Mouse (Mus musculus) forebrain, embryonic 16.5 days (tissue): ENCODE measurements around the gene Dgki. TPM values are rescaled to one million over a fixed set of nuclear protein-coding genes. Genes with fewer than 3 reads are reported as not detected.
A peak's percentile ranks its signal among the peaks of the same experiment; 100 is the strongest.

Source experiments
- ATAC-seq: fragments of 200-750 bp; cut with Nextera tagmentation; 2 replicates; pipeline ENCODE4 v1.8.0; 2017; ENCODE audit warnings: mild to moderate bottlenecking, moderate library complexity
- H3K27ac ChIP-seq: fragments of 300-500 bp; sonication (generic); 2 replicates; pipeline ENCODE4 v1.5.1; 2014; ENCODE audit warnings: low read length, control low read depth
- H3K27me3 ChIP-seq: fragments of 300-500 bp; sonication (generic); replicated peaks from 2 replicates; pipeline ENCODE4 v1.6.1; 2014; ENCODE audit warnings: low read length; ENCODE audit not compliant: control insufficient read depth, insufficient read depth
- H3K36me3 ChIP-seq: fragments of 300-500 bp; sonication (generic); 2 replicates; pipeline ENCODE4 v1.6.1; 2014; ENCODE audit not compliant: control insufficient read depth, insufficient read depth
- H3K4me1 ChIP-seq: fragments of 300-500 bp; sonication (generic); replicated peaks from 2 replicates; pipeline ENCODE4 v1.6.1; 2014; ENCODE audit warnings: low read length; ENCODE audit not compliant: control insufficient read depth, insufficient read depth
- H3K4me2 ChIP-seq: fragments of 300-500 bp; sonication (generic); 2 replicates; pipeline ENCODE4 v1.6.1; 2014; ENCODE audit warnings: mild to moderate bottlenecking, low read length, control low read depth
- H3K4me3 ChIP-seq: fragments of 300-500 bp; sonication (generic); replicated peaks from 2 replicates; pipeline ENCODE4 v1.5.1; 2014; ENCODE audit warnings: mild to moderate bottlenecking, low read length, control low read depth
- H3K9ac ChIP-seq: fragments of 300-500 bp; sonication (generic); replicated peaks from 2 replicates; pipeline ENCODE4 v1.6.1; 2014; ENCODE audit warnings: low read depth, low read length, control low read depth
- H3K9me3 ChIP-seq: fragments of 300-500 bp; sonication (generic); 2 replicates; pipeline ENCODE4 v1.6.1; 2016; ENCODE audit warnings: low read length; ENCODE audit not compliant: control insufficient read depth
- WGBS: fragments of 180-500 bp; shearing (Covaris S2); extraction: QIAGEN DNeasy Blood & Tissue Kit; methylation state at CpG from one replicate; pipeline ENCODE4 v1.1.7; 2014; 5-methylcytosine and 5-hydroxymethylcytosine counted together
- polyA plus RNA-seq: library from polyadenylated mRNA; unstranded; fragments of >200 nt; fragmentation: Nextera tagmentation; extraction: Ambion mirVana; gene quantifications from 2 replicates; pipeline ENCODE4 v1.2.1, GENCODE M21; 2015

Dgki gene
- polyA plus RNA-seq, 1 experiment from 2014 or later, result 9.6 TPM

DNA sequence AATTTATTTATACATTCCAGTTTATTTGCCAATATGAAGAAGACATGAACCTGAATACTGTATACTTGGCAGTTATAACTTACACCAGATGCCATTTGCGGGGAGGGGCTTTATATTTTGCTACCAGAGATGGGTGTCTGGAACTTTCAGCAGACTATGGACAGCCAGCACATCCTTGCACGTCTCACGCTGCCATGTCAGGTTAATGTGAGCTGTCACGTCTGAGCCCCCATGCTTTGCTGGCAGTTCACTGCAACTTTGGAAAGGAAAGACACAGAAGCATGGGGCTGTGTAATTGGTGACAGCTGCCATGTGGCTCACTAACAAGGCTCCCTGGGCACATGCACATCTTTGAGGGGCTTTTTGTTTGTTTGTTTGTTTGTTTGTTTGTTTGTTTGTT lies 368.5 kb downstream of the Dgki start:
- Histone ChIP-seq H3K9me3 (no peaks in the 10 kb centered on the region), H3K9ac (no peak overlapping the region), H3K4me2 (no peak overlapping the region), H3K4me3 (no peak overlapping the region), H3K27ac (0 out of 2 replicates have a peak overlapping the region, but pooled peaks have one; percentile 5), H3K27me3 (no peaks in the 10 kb centered on the region), H3K4me1 (peaks cover 8% of the 10 kb centered on the region), H3K36me3 (no peaks in the 10 kb centered on the region)
- 40% methylated on average over 4 of the region's 4 CpGs for WGBS
- ATAC-seq, result peak; percentile 92

DNA sequence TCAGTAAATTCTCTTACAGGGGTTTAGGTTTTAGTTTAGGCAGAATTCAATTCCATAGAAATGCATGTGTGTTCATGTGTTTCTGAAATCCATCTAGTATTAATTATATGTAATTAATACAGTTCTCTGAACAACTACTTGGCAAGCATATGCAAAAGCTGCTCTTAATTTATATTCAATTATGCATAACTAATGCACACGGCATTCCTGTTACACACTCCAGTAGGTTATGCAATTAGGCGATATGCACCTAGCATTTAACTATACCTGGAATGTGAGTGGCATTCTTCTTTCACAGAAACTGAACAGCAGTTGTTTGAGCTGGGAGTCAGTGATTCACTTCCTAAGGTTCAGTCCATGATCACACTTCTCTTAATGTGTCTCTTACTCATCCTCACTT lies 370.2 kb downstream of the Dgki start:
- no peaks in the 10 kb centered on the region for H3K36me3 ChIP-seq
- H3K27ac ChIP-seq, result no peak overlapping the region
- ATAC-seq, result no peak
- no peaks in the 10 kb centered on the region for H3K9me3 ChIP-seq
- no peak overlapping the region for H3K4me2 ChIP-seq
- H3K4me1 ChIP-seq, result peaks cover 15% of the 10 kb centered on the region
- WGBS, result 23% methylated on average over 2 of the region's 2 CpGs
- no peak overlapping the region for H3K9ac ChIP-seq
- no peak overlapping the region for H3K4me3 ChIP-seq
- no peaks in the 10 kb centered on the region for H3K27me3 ChIP-seq

DNA sequence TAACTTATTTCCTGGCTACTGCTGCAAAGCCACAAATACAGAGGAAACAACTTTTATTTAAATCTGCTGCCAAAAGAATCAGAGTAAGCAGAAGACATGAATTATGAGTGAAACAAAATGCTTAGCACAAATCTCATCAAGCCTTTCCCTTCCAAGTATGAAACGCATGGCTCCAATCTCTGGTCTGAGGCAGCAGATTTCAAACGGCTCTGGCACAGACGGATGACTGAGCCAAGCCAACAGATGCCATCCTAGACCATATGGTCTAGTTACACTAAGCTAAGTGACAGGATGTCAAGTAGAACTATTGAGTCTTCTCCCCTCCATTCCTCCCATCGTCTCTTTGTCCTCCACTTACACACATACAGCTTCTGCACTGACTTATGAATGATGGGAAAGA lies 373.5 kb downstream of the Dgki start:
- Histone ChIP-seq H3K4me3 (no peak overlapping the region), H3K9me3 (no peaks in the 10 kb centered on the region), H3K27ac (peak overlapping the region; percentile 42; the same call in 1 of the 2 replicates), H3K36me3 (no peaks in the 10 kb centered on the region), H3K9ac (no peak overlapping the region), H3K4me1 (peaks cover 18% of the 10 kb centered on the region), H3K4me2 (no peak overlapping the region), H3K27me3 (no peaks in the 10 kb centered on the region)
- 49% methylated on average over 4 of the region's 4 CpGs for WGBS
- ATAC-seq, result peak; percentile 87

DNA sequence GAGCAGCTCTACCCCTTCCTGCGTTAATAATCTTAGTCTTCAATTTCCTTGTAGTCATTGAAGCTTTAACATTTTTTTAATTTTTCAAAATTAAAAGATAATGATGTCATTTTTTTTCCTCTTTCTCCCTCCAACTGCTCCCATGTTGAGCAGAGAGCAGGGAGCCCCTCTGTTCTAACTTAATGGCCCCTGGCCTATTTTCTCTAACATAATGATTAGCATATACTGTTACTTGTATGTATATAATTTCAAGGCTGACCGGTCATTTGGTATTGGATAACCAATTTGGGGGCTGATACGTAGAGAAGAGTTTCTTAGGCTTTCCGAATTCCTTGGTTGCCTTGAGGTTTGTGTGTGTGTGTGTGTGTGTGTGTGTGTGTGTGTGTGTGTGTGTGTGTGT lies 378.0 kb downstream of the Dgki start:
- H3K9me3 ChIP-seq, result 0 out of 2 replicates have a peak, but pooled peaks cover 6% of the 10 kb centered on the region
- no peaks in the 10 kb centered on the region for H3K27me3 ChIP-seq
- peaks cover 6% of the 10 kb centered on the region for H3K36me3 ChIP-seq
- no peak overlapping the region for H3K27ac ChIP-seq
- no peak for ATAC-seq
- no peak overlapping the region for H3K4me2 ChIP-seq
- no peak overlapping the region for H3K4me3 ChIP-seq
- no peak overlapping the region for H3K9ac ChIP-seq
- H3K4me1 ChIP-seq, result peaks cover 12% of the 10 kb centered on the region
- 92% methylated on average over 4 of the region's 4 CpGs for WGBS

DNA sequence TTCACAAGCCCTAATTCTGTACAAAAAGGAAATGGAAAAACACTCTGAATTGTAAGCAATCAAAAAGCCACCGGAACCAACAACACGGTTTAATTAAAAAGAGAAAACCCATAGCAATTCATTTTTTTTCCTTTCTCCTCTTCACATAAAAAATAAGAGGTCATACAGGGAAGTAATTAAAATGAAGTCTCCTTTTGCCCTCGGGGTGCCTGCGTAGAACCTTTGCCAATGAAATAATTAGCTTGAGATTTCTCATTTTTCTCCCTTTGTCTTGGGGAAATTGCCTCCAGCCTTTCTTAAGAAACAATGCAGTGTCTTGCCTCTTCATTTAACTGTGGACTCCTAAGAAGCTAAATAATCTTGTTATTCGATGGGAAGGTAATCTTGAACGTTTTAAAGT lies 388.4 kb downstream of the Dgki start:
- H3K4me2 ChIP-seq, result no peak overlapping the region
- no peak overlapping the region for H3K4me3 ChIP-seq
- no peaks in the 10 kb centered on the region for H3K9me3 ChIP-seq
- no peaks in the 10 kb centered on the region; the same call in 1 of the 2 replicates for H3K4me1 ChIP-seq
- H3K36me3 ChIP-seq, result no peaks in the 10 kb centered on the region
- no peaks in the 10 kb centered on the region for H3K27me3 ChIP-seq
- H3K9ac ChIP-seq, result no peak overlapping the region
- ATAC-seq, result no peak
- H3K27ac ChIP-seq, result no peak overlapping the region
- 17% methylated on average over 6 of the region's 6 CpGs for WGBS

DNA sequence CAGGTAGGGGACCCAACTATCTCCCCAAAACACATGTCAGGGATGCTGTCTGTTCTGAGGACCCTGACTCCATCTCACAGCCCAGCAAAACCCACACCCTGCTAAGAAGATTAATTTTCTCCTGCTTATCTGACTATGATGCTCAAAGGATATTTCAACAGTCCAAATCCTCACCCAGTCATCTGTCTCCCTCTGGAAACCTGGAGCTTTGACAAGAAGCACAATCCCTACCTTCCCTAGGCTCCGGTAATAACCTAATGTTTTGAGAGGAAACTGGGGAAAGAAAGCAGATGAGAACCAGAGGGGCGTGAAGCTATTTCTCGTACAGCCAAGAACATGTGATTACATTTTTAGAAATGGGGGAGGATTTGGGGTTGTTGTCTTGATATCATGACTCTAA lies 392.8 kb downstream of the Dgki start:
- Histone ChIP-seq H3K27me3 (no peaks in the 10 kb centered on the region), H3K9me3 (no peaks in the 10 kb centered on the region), H3K4me1 (peaks cover 10% of the 10 kb centered on the region), H3K9ac (no peak overlapping the region), H3K27ac (no peak overlapping the region), H3K4me2 (no peak overlapping the region), H3K36me3 (no peaks in the 10 kb centered on the region), H3K4me3 (no peak overlapping the region)
- ATAC-seq, result no peak
- 67% methylated on average over 3 of the region's 3 CpGs for WGBS

DNA sequence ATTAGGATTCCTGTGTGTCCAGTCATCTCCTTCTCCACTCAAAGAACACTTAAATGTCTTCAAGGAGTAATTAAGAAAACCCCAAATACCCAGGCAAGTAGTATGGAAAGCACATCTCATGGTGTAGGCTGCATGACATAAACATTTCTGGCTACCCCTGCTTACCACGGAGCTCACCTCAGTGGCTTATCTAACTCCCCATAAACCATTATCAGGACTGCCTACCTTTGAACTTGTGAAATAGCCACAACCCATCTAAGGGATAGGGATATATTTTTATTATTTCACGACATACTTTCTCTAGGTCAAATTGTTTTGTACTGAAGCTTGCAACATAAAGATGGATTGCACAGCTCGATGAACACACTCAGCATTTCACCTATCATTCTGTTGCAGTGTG lies 394.0 kb downstream of the Dgki start:
- H3K4me3 ChIP-seq, result no peak overlapping the region
- H3K36me3 ChIP-seq, result no peaks in the 10 kb centered on the region
- H3K27ac ChIP-seq, result no peak overlapping the region
- 87% methylated on average over 3 of the region's 3 CpGs for WGBS
- peaks cover 10% of the 10 kb centered on the region for H3K4me1 ChIP-seq
- H3K4me2 ChIP-seq, result no peak overlapping the region
- H3K27me3 ChIP-seq, result no peaks in the 10 kb centered on the region
- no peak for ATAC-seq
- H3K9ac ChIP-seq, result no peak overlapping the region
- H3K9me3 ChIP-seq, result no peaks in the 10 kb centered on the region

DNA sequence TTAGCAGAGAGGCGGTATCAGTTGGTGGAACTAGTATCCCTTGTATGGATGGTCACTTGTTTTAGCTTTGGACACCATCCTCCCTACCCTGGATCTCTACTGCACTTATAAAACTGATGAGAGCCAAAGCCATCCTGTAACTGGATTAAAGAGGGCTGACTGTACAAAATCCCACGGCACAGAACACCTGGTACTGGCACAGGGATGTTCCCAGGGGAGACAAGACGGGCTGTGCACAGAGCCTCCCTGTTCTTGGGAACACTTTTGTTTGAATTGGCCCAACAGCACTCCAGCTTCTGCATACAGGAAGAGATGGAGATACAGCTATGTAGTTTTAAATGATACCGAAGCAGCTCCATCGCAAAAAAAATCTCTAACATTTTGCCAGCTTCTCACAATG lies 395.1 kb downstream of the Dgki start:
- 77% methylated on average over 5 of the region's 5 CpGs for WGBS
- H3K4me1 ChIP-seq, result peaks cover 10% of the 10 kb centered on the region
- no peaks in the 10 kb centered on the region for H3K27me3 ChIP-seq
- ATAC-seq, result no peak
- H3K4me3 ChIP-seq, result no peak overlapping the region
- H3K9me3 ChIP-seq, result no peaks in the 10 kb centered on the region
- H3K4me2 ChIP-seq, result no peak overlapping the region
- H3K36me3 ChIP-seq, result no peaks in the 10 kb centered on the region
- no peak overlapping the region for H3K27ac ChIP-seq
- H3K9ac ChIP-seq, result no peak overlapping the region

DNA sequence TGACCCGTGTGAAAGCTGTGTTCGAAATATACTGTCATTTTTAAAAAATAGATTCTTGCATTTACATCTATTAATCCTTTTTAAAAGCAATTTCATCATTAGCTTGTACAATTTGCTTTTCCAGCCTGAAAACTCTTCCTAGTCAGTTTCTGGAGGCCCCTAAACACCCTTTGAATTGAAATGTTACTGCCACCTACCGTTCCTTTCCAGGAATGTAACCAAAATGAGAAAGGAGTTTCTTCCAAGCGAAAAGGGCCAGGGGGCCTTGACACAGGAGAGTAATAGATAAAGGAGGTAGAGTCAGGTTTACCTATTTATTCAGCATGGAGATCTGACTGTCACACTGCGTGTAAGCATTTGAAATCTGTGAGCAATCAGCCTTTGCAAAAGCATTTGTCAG lies 396.2 kb downstream of the Dgki start:
- Histone ChIP-seq H3K9me3 (no peaks in the 10 kb centered on the region), H3K4me1 (peaks cover 10% of the 10 kb centered on the region), H3K36me3 (no peaks in the 10 kb centered on the region), H3K27me3 (no peaks in the 10 kb centered on the region), H3K27ac (peak overlapping the region; percentile 51; the same call in 1 of the 2 replicates), H3K4me2 (no peak overlapping the region), H3K4me3 (no peak overlapping the region), H3K9ac (no peak overlapping the region)
- ATAC-seq, result peak; percentile 73
- 16% methylated on average over 5 of the region's 5 CpGs for WGBS

DNA sequence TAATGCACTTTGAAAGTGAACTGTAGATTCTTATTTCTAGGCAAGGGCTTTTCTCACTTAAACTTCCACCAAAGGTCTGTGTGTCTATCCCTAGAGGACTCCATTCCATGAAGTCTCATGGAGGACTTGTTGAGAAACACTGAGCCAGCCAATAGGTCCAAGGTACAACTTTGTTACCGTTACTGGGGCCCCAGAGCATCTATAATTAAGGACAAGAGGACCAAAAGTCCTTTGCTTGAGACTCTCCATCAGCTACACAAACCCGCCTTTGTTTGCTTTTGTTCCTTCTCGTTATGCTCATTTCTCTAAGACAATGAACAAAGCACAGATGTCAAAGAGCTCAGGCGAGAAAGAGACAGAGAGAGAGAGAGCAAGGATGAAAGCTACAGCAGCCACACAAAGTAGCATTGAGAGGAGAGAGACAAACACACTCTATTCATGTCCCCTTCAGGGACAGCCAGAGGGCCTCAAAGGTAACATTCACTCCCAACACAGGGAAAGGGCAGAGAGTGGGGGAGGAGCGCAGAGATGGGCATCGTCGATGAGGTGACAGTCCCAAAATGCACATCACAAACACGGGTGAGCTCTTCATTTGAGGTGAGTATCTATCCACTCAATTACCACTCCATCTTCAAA lies 396.7 kb downstream of the Dgki start:
- WGBS, result 10% methylated on average over 8 of the region's 8 CpGs
- H3K27me3 ChIP-seq, result no peaks in the 10 kb centered on the region
- H3K4me2 ChIP-seq, result no peak overlapping the region
- H3K36me3 ChIP-seq, result no peaks in the 10 kb centered on the region
- no peak overlapping the region for H3K9ac ChIP-seq
- H3K4me1 ChIP-seq, result peaks cover 10% of the 10 kb centered on the region
- peak overlapping the region; percentile 51 for H3K27ac ChIP-seq
- H3K4me3 ChIP-seq, result no peak overlapping the region
- ATAC-seq, result peak; percentile 61
- no peaks in the 10 kb centered on the region for H3K9me3 ChIP-seq
